Mouse (Mus musculus) C2C12 (cell line): Measurements from ENCODE around the gene Gm45837. TPM values are rescaled to one million over a fixed set of nuclear protein-coding genes. Genes with fewer than 3 reads are reported as not detected.

Experiments used
- H3K27me3 ChIP-seq: one replicate; pipeline ENCODE4 v1.6.1; 2011; ENCODE audit not compliant: control insufficient read depth, insufficient read depth, insufficient read length
- H3K36me3 ChIP-seq: one replicate; pipeline ENCODE4 v1.6.1; 2011; ENCODE audit not compliant: control insufficient read depth, insufficient read depth
- H3K4me3 ChIP-seq: one replicate; pipeline ENCODE4 v1.5.1; 2011; ENCODE audit warnings: mild to moderate bottlenecking, control low read depth; ENCODE audit not compliant: poor library complexity, insufficient read depth, severe bottlenecking
- H3K79me2 ChIP-seq: one replicate; pipeline ENCODE4 v1.6.1; 2011; ENCODE audit not compliant: control insufficient read depth, insufficient read depth
- H3K79me3 ChIP-seq: one replicate; pipeline ENCODE4 v1.6.1; 2011; ENCODE audit warnings: low read depth, control low read depth
- H3ac ChIP-seq: one replicate; pipeline ENCODE3; 2011; ENCODE audit warnings: low read depth; ENCODE audit not compliant: control insufficient read depth, insufficient read length
- CEBPB ChIP-seq: IDR thresholded peaks from one replicate; pipeline ENCODE4 v1.6.1; 2011; ENCODE audit warnings: low read depth, mild to moderate bottlenecking, control low read depth, moderate library complexity
- CTCF ChIP-seq: IDR thresholded peaks from one replicate; pipeline ENCODE4 v1.5.1; 2011; ENCODE audit not compliant: control insufficient read depth, insufficient read depth, insufficient read length
- FOSL1 ChIP-seq: IDR thresholded peaks from one replicate; pipeline ENCODE4 v1.8.0; 2011; ENCODE audit warnings: mild to moderate bottlenecking, low read length; ENCODE audit not compliant: poor library complexity, insufficient read depth, severe bottlenecking
- MAX ChIP-seq: IDR thresholded peaks from one replicate; pipeline ENCODE4 v1.6.1; 2011; ENCODE audit warnings: mild to moderate bottlenecking, control low read depth
- MYOD1 ChIP-seq: IDR thresholded peaks from one replicate; pipeline ENCODE4 v1.6.1; 2011; ENCODE audit warnings: low read depth; ENCODE audit not compliant: control insufficient read depth, insufficient read length
- MYOG ChIP-seq: IDR thresholded peaks from one replicate; pipeline ENCODE4 v1.6.1; 2011; ENCODE audit not compliant: control insufficient read depth, insufficient read length; ENCODE audit errors: extremely low read depth
- USF1 ChIP-seq: IDR thresholded peaks from one replicate; pipeline ENCODE4 v1.6.1; 2011; ENCODE audit warnings: low read depth, mild to moderate bottlenecking, control low read depth, moderate library complexity
- polyA plus RNA-seq: library from polyadenylated mRNA; unstranded; fragments of >200 nt; fragmentation: generic; extraction: Trizol; gene quantifications from one replicate; pipeline ENCODE4 v1.2.1, GENCODE M21; 2012; ENCODE audit warnings: missing spikeins

Gene Gm45837
- polyA plus RNA-seq, 1 experiment: not detected

DNA sequence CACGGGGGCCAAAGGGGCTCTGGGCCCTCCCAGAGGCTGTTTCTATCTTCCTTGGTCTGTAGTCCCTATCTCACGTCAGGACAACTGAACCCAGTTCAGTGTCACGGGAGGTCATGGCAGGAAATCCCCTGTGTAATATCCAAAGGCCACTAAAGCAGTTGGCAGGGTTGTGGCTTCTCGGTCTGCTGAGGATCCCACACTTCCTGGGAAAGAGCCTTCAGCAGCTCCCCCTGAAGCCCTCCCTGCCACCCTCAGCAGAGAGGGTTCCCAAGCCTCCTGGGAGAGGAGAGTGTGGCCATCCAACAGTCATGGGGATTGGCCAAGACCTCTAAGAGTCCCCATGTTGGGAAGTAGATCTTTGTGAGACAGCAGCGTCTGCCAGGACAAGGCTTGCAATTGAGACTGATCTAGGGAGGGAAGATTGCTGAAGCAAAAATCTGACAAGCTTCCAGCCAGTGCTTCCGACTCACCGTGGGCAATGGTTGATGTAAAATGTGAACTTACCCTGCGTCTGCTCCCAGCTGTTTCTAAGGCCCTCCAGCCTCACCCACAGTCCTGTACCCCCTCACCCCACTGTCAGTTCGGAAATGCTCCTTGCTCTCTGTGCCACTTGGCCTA lies 72.9 kb downstream of the Gm45837 start:
- H3K36me3 ChIP-seq: no peaks in the 10 kb centered on the region
- TF ChIP-seq MAX: no peak
- no peak for TF ChIP-seq MYOD1
- TF ChIP-seq USF1: no peak
- no peak for TF ChIP-seq FOSL1
- TF ChIP-seq CTCF: no peak
- TF ChIP-seq CEBPB: no peak
- TF ChIP-seq MYOG: no peak
- H3K27me3 ChIP-seq: peaks cover 4% of the 10 kb centered on the region
- H3K79me2 ChIP-seq: no peaks in the 10 kb centered on the region
- no peaks in the 10 kb centered on the region for H3K79me3 ChIP-seq
- no peak overlapping the region for H3K4me3 ChIP-seq
- H3ac ChIP-seq: no peak overlapping the region

DNA sequence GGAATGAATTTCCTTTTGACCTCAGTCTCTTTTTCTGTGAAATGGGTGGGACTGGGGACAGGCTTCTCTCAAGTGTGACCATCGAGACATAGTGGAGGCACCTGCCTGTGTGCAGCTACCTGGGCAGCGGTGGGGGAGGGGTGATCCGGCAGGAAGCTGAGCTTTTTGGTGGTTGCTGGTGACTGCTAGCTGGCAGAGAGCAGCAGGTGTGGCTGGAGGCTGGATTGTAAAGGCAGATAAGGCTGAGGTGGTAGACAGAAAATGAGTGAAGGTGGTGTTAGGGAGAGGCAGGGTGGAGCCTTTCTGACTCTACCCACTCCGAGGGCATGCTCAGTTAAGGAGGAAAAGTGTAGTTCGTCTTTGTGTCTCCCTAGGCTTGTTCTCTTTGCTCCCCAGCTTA lies 76.4 kb downstream of the Gm45837 start:
- Histone ChIP-seq H3K36me3 (no peaks in the 10 kb centered on the region), H3K79me2 (no peaks in the 10 kb centered on the region), H3K79me3 (no peaks in the 10 kb centered on the region), H3ac (no peak overlapping the region), H3K4me3 (no peak overlapping the region), H3K27me3 (peaks cover 10% of the 10 kb centered on the region)
- TF ChIP-seq MYOD1 (no peak), FOSL1 (no peak), USF1 (no peak), MYOG (no peak), MAX (no peak), CTCF (no peak), CEBPB (no peak)

DNA sequence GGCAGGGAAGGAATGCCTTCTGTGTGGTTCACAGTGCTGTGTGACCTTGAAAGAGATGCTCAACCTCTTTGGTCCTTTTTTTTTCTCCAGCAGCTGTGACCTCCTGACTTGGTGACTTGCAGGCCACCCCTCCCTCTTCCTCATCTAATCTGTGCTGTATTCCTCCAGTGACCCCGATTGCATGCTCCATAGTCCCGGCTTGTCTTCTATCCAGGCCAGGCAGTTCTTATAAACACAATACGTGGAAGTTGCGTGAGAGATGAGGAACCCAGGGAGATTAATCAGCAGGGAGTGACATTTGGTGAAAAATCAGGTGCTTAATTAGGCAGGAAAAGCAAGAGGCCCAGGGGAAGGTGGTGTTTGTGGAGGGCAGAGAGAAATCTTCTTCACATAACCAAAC lies 80.3 kb downstream of the Gm45837 start:
- Histone ChIP-seq H3ac (no peak overlapping the region), H3K36me3 (no peaks in the 10 kb centered on the region), H3K4me3 (no peak overlapping the region), H3K79me3 (no peaks in the 10 kb centered on the region), H3K79me2 (no peaks in the 10 kb centered on the region), H3K27me3 (peaks cover 16% of the 10 kb centered on the region)
- no peak for TF ChIP-seq CTCF
- no peak for TF ChIP-seq MAX
- no peak for TF ChIP-seq CEBPB
- TF ChIP-seq FOSL1: no peak
- no peak for TF ChIP-seq USF1
- TF ChIP-seq MYOG: no peak
- no peak for TF ChIP-seq MYOD1

DNA sequence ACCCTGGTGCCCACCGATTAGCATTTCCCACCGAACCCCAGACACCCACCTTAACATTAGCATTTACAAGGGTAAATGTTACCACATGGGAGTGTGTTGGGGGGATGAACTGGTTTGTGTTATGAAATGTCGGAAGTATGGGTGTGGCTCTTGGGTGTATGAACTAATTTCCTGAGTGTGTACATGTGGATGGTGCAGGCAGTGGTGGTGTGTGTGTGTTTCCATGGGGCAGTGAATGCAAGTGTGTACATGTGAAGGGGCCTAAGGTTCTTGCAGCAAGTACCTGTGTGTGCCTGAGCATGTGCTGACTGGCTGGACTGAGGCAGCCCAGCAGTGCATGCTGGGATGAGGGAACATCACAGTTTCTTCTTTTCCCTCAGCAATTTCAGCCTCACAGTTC lies 87.7 kb downstream of the Gm45837 start:
- Histone ChIP-seq H3K36me3 (no peaks in the 10 kb centered on the region), H3K79me3 (no peaks in the 10 kb centered on the region), H3K27me3 (peaks cover 17% of the 10 kb centered on the region), H3ac (no peak overlapping the region), H3K4me3 (no peak overlapping the region), H3K79me2 (no peaks in the 10 kb centered on the region)
- TF ChIP-seq MAX (no peak), USF1 (no peak), CEBPB (no peak), FOSL1 (no peak), MYOG (no peak), CTCF (no peak), MYOD1 (no peak)

DNA sequence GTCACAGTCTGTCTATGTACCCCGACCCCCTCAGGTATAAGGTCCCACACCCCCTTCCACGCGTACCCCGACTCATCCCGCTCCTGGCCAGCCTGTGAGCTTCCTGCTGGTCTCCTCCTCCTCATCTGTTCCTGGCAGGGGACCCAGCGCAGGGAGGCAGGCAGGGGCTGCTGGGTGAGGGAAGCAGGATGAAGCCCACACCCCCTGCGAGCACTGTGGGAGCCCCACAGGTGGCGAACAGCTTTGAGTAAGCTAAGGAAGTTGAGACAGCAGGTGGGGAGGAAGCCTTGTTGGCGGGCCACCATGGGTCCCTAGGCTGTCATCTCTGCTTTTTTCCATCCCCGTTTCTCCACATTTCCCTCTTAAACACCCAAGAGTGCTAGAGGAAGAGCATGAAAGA lies 88.6 kb downstream of the Gm45837 start:
- Histone ChIP-seq H3K79me3 (no peaks in the 10 kb centered on the region), H3K36me3 (no peaks in the 10 kb centered on the region), H3ac (no peak overlapping the region), H3K79me2 (no peaks in the 10 kb centered on the region), H3K4me3 (no peak overlapping the region), H3K27me3 (peaks cover 17% of the 10 kb centered on the region)
- TF ChIP-seq MAX (no peak), USF1 (no peak), CTCF (no peak), MYOD1 (no peak), CEBPB (no peak), MYOG (no peak), FOSL1 (no peak)

DNA sequence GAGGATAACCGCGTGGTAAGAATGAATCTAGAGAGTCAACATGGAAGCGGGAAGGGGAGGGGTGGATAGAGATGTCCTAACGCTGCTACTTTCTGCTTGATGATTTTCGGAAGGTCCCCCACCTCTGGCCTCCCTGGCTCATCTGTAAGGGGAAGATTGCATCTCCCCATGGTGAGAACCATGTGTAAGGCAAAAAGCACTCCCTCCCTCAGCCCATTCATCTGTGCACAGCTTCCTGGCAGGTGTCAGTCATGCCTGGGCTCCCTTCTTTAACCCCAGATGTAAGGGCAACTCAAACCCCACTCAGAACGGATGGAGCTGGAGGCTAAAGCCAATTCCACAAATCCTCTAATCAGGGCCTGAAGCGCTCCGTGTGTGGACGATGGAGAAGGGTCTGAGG lies 89.0 kb downstream of the Gm45837 start:
- no peaks in the 10 kb centered on the region for H3K79me3 ChIP-seq
- no peaks in the 10 kb centered on the region for H3K79me2 ChIP-seq
- H3K36me3 ChIP-seq: no peaks in the 10 kb centered on the region
- no peak overlapping the region for H3K4me3 ChIP-seq
- H3K27me3 ChIP-seq: peaks cover 13% of the 10 kb centered on the region
- H3ac ChIP-seq: no peak overlapping the region
- TF ChIP-seq USF1: no peak
- no peak for TF ChIP-seq MYOG
- TF ChIP-seq CEBPB: no peak
- no peak for TF ChIP-seq FOSL1
- TF ChIP-seq MYOD1: no peak
- TF ChIP-seq CTCF: no peak
